Mouse (Mus musculus) lung, postnatal 0 days (tissue): Measurements from ENCODE around the gene Mink1. TPM values are rescaled to one million over a fixed set of nuclear protein-coding genes. Genes with fewer than 3 reads are reported as not detected.
A peak's percentile ranks its signal among the peaks of the same experiment; 100 is the strongest.
"Not testable (repeated sequence)": the region's sequence is repeated elsewhere in the genome, so short reads cannot be mapped to it uniquely, and the experiment has no call there.

Experiments
- ATAC-seq: fragments of 200-750 bp; cut with Nextera tagmentation; 2 replicates; pipeline ENCODE4 v1.8.0; 2017; ENCODE audit warnings: moderate library complexity
- DNase-seq: peaks from one replicate; pipeline ENCODE4 v3.0.0-alpha.2; 2016; ENCODE audit warnings: low spot score
- H3K27ac ChIP-seq: fragments of 300-500 bp; sonication (generic); 2 replicates; pipeline ENCODE4 v1.5.1; 2014; ENCODE audit warnings: antibody characterized with exemption, mild to moderate bottlenecking, low read length, mixed read lengths
- H3K27me3 ChIP-seq: fragments of 300-500 bp; sonication (generic); replicated peaks from 2 replicates; pipeline ENCODE4 v1.6.1; 2014; ENCODE audit warnings: low read length, mixed read lengths; ENCODE audit not compliant: insufficient read depth
- H3K36me3 ChIP-seq: fragments of 300-500 bp; sonication (generic); 2 replicates; pipeline ENCODE4 v1.6.1; 2014; ENCODE audit warnings: low read length, mixed read lengths; ENCODE audit not compliant: insufficient read depth
- H3K4me1 ChIP-seq: fragments of 300-500 bp; sonication (generic); 2 replicates; pipeline ENCODE4 v1.6.1; 2014; ENCODE audit warnings: antibody characterized with exemption, low read depth, low read length, mixed read lengths; ENCODE audit not compliant: insufficient read depth
- H3K4me2 ChIP-seq: fragments of 300-500 bp; sonication (generic); replicated peaks from 2 replicates; pipeline ENCODE4 v1.6.1; 2014; ENCODE audit warnings: low read depth, mild to moderate bottlenecking, low read length, moderate library complexity, mixed read lengths
- H3K4me3 ChIP-seq: fragments of 300-500 bp; sonication (generic); 2 replicates; pipeline ENCODE4 v1.5.1; 2014; ENCODE audit warnings: low read depth, low read length
- H3K9ac ChIP-seq: fragments of 300-500 bp; sonication (generic); replicated peaks from 2 replicates; pipeline ENCODE4 v1.6.1; 2014; ENCODE audit warnings: low read depth, mild to moderate bottlenecking
- H3K9me3 ChIP-seq: fragments of 300-500 bp; sonication (generic); 2 replicates; pipeline ENCODE4 v1.6.1; 2016; ENCODE audit warnings: low read length, mixed read lengths
- CTCF ChIP-seq: IDR thresholded peaks from 2 replicates; pipeline ENCODE4 v1.5.1; 2016; ENCODE audit warnings: antibody characterized with exemption, mild to moderate bottlenecking
- EP300 ChIP-seq: IDR thresholded peaks from 2 replicates; pipeline ENCODE4 v1.6.1; 2016; ENCODE audit warnings: antibody characterized with exemption, mild to moderate bottlenecking, control low read depth
- WGBS: fragments of 180-500 bp; shearing (Covaris S2); extraction: QIAGEN DNeasy Blood & Tissue Kit; methylation state at CpG from one replicate; pipeline ENCODE4 v1.1.7; 2014; 5-methylcytosine and 5-hydroxymethylcytosine counted together
- polyA plus RNA-seq: library from polyadenylated mRNA; unstranded; fragments of >200 nt; fragmentation: Nextera tagmentation; extraction: Ambion mirVana; gene quantifications from 2 replicates; pipeline ENCODE4 v1.2.1, GENCODE M21; 2015

The Mink1 gene
- polyA plus RNA-seq, 1 experiment from 2014 or later = 7.4 TPM

DNA sequence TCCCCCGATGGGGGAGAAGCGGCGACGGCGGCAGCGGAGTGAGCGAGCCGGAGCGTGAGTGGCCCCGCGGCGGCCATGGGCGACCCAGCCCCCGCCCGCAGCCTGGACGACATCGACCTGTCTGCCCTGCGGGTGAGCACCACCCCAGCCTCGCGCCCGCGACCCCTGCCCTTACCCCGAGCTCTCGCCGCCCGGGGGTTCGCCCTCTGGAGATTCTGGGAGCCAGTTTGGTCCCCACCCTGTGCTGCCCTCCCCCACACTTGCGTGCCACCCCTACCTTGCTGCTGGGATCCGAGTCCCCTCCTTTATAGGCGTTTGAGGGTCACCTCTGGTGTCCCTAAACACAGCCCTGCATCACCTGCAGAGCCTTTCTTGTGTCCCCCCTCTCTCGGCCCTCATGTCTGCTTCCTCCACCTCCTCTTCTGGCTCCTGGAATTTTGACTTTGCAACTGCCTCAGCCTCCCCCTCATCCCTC, 351 bp downstream of the Mink1 start:
- Histone ChIP-seq H3K36me3 (no peaks in the 10 kb centered on the region), H3K27ac (peak overlapping the region; percentile 88), H3K9ac (peak overlapping the region; percentile 58), H3K4me3 (peak overlapping the region; percentile 85), H3K4me2 (peak overlapping the region; percentile 95), H3K9me3 (no peaks in the 10 kb centered on the region), H3K4me1 (peaks cover 7% of the 10 kb centered on the region; the same call in 1 of the 2 replicates), H3K27me3 (no peaks in the 10 kb centered on the region)
- WGBS = 1% methylated on average over 10 of the region's 31 CpGs
- ATAC-seq = no peak; the same call in 1 of the 2 replicates
- TF ChIP-seq CTCF (no peak), EP300 (no peak)
- no peak for DNase-seq

DNA sequence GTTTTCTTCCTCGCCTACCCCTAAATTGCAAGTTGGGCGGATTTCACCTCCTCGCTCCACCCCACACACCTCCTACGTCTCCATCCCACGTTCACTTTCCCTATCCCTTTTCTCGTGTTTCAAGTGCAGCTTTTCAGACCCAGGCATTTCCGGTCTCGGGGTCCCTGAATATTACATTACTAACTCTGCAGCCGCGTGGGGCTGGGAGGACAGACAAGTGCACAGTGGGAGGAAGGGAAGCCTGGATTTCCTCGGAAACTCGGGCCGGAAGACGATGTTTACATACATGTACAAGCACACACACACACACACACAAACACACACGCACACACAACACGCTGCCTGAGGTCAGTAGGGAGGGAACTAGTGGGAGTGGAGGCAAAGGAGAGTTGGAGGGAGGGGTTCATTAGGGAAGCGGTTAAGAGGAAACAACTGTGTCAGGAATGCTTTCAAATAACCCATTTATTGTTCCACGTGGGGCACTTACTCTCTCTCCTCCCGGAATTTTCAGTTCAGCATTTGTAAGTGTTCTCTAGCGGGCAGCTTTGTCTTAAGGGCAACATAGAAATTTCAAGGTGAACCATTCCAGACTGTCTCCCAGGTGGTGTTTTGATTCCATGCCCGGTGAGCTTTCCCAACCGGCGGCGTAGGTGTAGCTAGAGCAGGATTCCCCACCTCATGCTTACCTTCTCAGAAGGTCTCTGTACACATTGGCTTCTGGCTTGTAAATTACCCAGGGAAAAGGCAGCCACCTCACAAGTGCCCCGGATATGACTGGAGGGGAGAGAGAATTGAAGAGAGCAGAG, 992 bp downstream of the Mink1 start:
- Histone ChIP-seq H3K27ac (peak overlapping the region; percentile 88), H3K4me2 (peak overlapping the region; percentile 95), H3K9me3 (no peaks in the 10 kb centered on the region), H3K27me3 (no peaks in the 10 kb centered on the region), H3K4me1 (peaks cover 7% of the 10 kb centered on the region; the same call in 1 of the 2 replicates), H3K36me3 (no peaks in the 10 kb centered on the region), H3K9ac (peak overlapping the region; percentile 58), H3K4me3 (peak overlapping the region; percentile 85)
- TF ChIP-seq EP300 (peak; percentile 63; the same call in 1 of the 2 replicates), CTCF (no peak)
- WGBS = 1% methylated on average over 25 of the region's 25 CpGs
- DNase-seq (peak; percentile 79), ATAC-seq (peak; percentile 39)

DNA sequence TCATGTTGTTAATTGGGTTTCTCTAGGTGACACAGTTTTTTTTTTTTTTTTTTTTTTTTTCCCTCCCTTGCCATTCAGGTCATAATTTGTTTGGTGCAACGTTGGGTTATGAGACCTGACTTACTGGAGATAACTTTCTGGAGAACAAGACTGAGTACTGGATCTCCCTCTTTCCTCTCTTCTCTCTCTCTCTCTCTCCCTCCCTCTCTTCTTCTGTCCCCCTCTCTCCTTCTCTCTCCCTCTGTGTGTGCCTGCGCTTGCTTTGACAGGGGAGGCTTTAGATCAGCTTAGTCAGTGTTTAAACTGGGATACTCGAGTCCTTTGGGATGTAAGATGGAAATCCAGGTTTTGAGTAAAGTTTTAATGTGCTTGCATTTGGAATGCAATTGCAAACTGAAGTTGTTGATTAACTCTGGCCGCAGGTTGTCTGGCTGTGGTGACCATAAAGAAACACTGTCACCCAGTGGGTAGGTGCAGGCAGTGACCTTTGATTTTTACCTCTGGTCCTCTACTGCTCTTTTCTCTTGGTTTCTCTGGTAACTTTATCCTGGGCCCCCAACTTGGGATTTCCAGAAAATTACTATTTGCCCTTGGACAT, 1.7 kb downstream of the Mink1 start:
- H3K9me3 ChIP-seq = no peaks in the 10 kb centered on the region
- peak overlapping the region; percentile 95 for H3K4me2 ChIP-seq
- H3K36me3 ChIP-seq = no peaks in the 10 kb centered on the region
- ATAC-seq (no peak), DNase-seq (no peak)
- TF ChIP-seq EP300 = no peak
- 23% methylated on average over 4 of the region's 4 CpGs for WGBS
- peak overlapping the region; percentile 85; the same call in 1 of the 2 replicates for H3K4me3 ChIP-seq
- no peaks in the 10 kb centered on the region for H3K27me3 ChIP-seq
- no peak overlapping the region; the same call in 1 of the 2 replicates for H3K9ac ChIP-seq
- peak overlapping the region; percentile 88 for H3K27ac ChIP-seq
- peaks cover 7% of the 10 kb centered on the region; the same call in 1 of the 2 replicates for H3K4me1 ChIP-seq

DNA sequence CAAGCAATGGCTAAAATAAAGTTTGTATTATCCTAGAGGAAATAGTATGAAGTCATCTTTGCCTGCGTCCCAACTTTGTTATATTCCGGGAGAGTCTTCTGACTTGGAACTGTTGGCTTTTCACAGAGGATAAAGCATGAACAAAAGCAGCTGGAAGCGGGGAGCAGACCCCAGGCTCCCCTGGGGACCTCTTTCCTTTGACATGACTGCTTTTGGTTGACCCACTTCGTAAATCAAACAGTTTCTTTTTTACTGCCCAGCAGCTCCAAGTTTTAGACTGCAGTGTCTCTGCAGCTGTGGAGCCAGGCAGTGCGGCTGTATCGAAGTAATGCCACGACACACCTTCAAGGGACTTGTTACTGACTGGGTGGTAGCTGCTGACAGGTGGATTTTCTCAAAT, 3.9 kb downstream of the Mink1 start:
- Histone ChIP-seq H3K9ac (no peak overlapping the region), H3K36me3 (no peaks in the 10 kb centered on the region), H3K4me1 (peaks cover 7% of the 10 kb centered on the region; the same call in 1 of the 2 replicates), H3K9me3 (no peaks in the 10 kb centered on the region), H3K27me3 (no peaks in the 10 kb centered on the region), H3K4me3 (no peak overlapping the region), H3K27ac (no peak overlapping the region), H3K4me2 (no peak overlapping the region)
- DNase-seq (no peak), ATAC-seq (no peak)
- 65% methylated on average over 7 of the region's 7 CpGs for WGBS
- TF ChIP-seq EP300 = no peak
- TF ChIP-seq CTCF = no peak

DNA sequence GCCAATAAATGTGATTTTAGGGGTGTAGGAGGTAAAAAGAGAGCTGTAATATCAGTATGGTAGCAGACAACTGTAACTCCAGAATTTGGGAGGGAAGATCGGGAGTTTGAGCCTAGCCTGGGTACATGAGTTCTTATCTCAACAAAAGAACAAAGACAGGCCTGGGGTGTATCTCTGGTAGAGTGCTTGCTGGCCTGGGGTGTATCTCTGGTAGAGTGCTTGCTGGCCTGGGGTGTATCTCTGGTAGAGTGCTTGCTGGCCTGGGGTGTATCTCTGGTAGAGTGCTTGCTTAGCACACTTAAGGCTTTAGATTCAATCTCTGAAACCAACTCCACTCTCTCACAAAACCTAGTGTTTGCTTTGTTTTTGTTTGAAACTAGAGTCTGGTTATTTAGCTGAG, 7.9 kb downstream of the Mink1 start:
- H3K36me3 ChIP-seq, H3K4me1 ChIP-seq, H3K27ac ChIP-seq, H3K9ac ChIP-seq, DNase-seq, H3K4me2 ChIP-seq, H3K27me3 ChIP-seq, H3K4me3 ChIP-seq, ATAC-seq, H3K9me3 ChIP-seq: not testable (repeated sequence)
- 83% methylated on average over 1 of the region's 1 CpGs for WGBS

DNA sequence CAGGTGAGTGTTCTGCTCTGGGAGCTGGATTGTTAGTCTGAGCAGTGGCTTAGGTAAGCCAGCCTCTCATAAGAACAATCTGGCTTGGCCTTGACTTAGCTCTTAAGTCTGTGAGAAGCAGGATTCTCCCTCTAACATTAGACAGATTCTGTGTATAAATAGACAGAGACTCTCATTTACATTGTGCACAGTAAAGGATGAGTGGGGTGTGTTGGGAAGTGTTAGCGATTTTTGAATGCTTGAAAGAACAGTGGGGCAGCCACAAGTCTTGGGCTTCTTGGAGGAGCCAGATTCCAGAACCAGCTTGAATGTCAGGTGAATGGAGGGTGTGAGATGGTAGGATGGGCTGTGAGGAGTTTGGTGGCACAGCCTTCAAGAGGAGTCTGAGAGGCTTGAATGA, 9.0 kb downstream of the Mink1 start:
- H3K27ac ChIP-seq = no peak overlapping the region
- no peaks in the 10 kb centered on the region for H3K36me3 ChIP-seq
- ATAC-seq (no peak), DNase-seq (no peak)
- no peak overlapping the region for H3K4me2 ChIP-seq
- H3K9ac ChIP-seq = no peak overlapping the region
- no peaks in the 10 kb centered on the region for H3K27me3 ChIP-seq
- H3K9me3 ChIP-seq = no peaks in the 10 kb centered on the region
- no peak overlapping the region for H3K4me3 ChIP-seq
- no peaks in the 10 kb centered on the region; the same call in 1 of the 2 replicates for H3K4me1 ChIP-seq
- TF ChIP-seq EP300 (no peak), CTCF (no peak)
- 67% methylated on average over 1 of the region's 1 CpGs for WGBS
